Mouse (Mus musculus) MEL (cell line): ENCODE data around the gene Serpinb5. TPM values are rescaled to one million over a fixed set of nuclear protein-coding genes. Genes with fewer than 3 reads are reported as not detected.
A peak's percentile ranks its signal among the peaks of the same experiment; 100 is the strongest.

Experiments used
- DNase-seq: peaks from one replicate; pipeline ENCODE4 v3.0.0; 2011; ENCODE audit warnings: low read depth, low spot score
- H3K27ac ChIP-seq: 2 replicates; pipeline ENCODE4 v1.5.1; 2012; ENCODE audit warnings: low read depth, mild to moderate bottlenecking, control low read depth, low read length, moderate library complexity; ENCODE audit not compliant: control insufficient read depth
- H3K27me3 ChIP-seq, 2 experiments: fragments of 150-350 bp in 1 of 2; sonication (generic) in 1 of 2; 2 replicates each; pipeline ENCODE4 v1.6.1; 2012; ENCODE audit warnings: low read length in 2 of 2, mild to moderate bottlenecking in 2 of 2, improper control_type of control experiment in 1 of 2, moderate library complexity in 1 of 2; ENCODE audit not compliant: insufficient read depth in 2 of 2, control insufficient read depth in 1 of 2
- H3K36me3 ChIP-seq, 2 experiments: 2 replicates each; pipeline ENCODE4 v1.6.1; 2012 to 2014; ENCODE audit warnings: low read length in 2 of 2, improper control_type of control experiment in 1 of 2, inconsistent platforms in 1 of 2, mild to moderate bottlenecking in 1 of 2; ENCODE audit not compliant: insufficient read depth in 2 of 2, control insufficient read depth in 1 of 2
- H3K4me1 ChIP-seq, 2 experiments: fragments of 150-350 bp in 1 of 2; sonication (generic) in 1 of 2; 2 replicates each; pipeline ENCODE4 v1.6.1; 2012; ENCODE audit warnings: low read length in 2 of 2, improper control_type of control experiment in 1 of 2, mild to moderate bottlenecking in 1 of 2; ENCODE audit not compliant: insufficient read depth in 2 of 2, control insufficient read depth in 1 of 2
- H3K4me3 ChIP-seq, 2 experiments: fragments of 150-350 bp in 1 of 2; sonication (generic) in 1 of 2; 2 replicates each; pipeline ENCODE4 v1.5.1; 2012; ENCODE audit warnings: low read depth in 2 of 2, low read length in 2 of 2, mild to moderate bottlenecking in 2 of 2, moderate library complexity in 2 of 2, control low read depth in 1 of 2, improper control_type of control experiment in 1 of 2; ENCODE audit not compliant: control insufficient read depth in 1 of 2, insufficient read depth in 1 of 2
- H3K79me2 ChIP-seq: 2 replicates; pipeline ENCODE4 v1.6.1; 2012; ENCODE audit warnings: mild to moderate bottlenecking, low read length, moderate library complexity; ENCODE audit not compliant: control insufficient read depth, poor library complexity, insufficient read depth
- H3K9ac ChIP-seq: 2 replicates; pipeline ENCODE4 v1.6.1; 2012; ENCODE audit warnings: low read depth, mild to moderate bottlenecking, control low read depth, low read length, moderate library complexity; ENCODE audit not compliant: control insufficient read depth, poor library complexity, severe bottlenecking
- H3K9me3 ChIP-seq: fragments of 150-350 bp; sonication (generic); replicated peaks from 2 replicates; pipeline ENCODE4 v1.6.1; 2012; ENCODE audit warnings: mild to moderate bottlenecking, low read length, improper control_type of control experiment, moderate library complexity; ENCODE audit not compliant: insufficient read depth
- BHLHE40 ChIP-seq: IDR thresholded peaks from 2 replicates; pipeline ENCODE4 v1.6.1; 2012; ENCODE audit warnings: low read depth, mild to moderate bottlenecking, inconsistent platforms, low read length, improper control_type of control experiment, borderline replicate concordance
- CHD1 ChIP-seq: IDR thresholded peaks from 2 replicates; pipeline ENCODE4 v1.6.1; 2012; ENCODE audit warnings: low read depth, mild to moderate bottlenecking, inconsistent platforms, low read length, improper control_type of control experiment
- CHD2 ChIP-seq: IDR thresholded peaks from 2 replicates; pipeline ENCODE4 v1.6.1; 2011; ENCODE audit warnings: low read length, improper control_type of control experiment
- CTCF ChIP-seq, 3 experiments: IDR thresholded peaks in 2 of 3; conservative IDR thresholded peaks in 1 of 3; 2 replicates each; pipeline ENCODE4 v1.5.1; 2011 to 2012; ENCODE audit warnings: low read length in 3 of 3, low read depth in 2 of 3, mild to moderate bottlenecking in 2 of 3, improper control_type of control experiment in 1 of 3, inconsistent platforms in 1 of 3, mixed read lengths in 1 of 3, moderate library complexity in 1 of 3; ENCODE audit not compliant: control insufficient read depth in 1 of 3, insufficient read depth in 1 of 3, poor library complexity in 1 of 3, severe bottlenecking in 1 of 3
- E2F4 ChIP-seq: IDR thresholded peaks from 2 replicates; pipeline ENCODE4 v1.6.1; 2011; ENCODE audit warnings: low read depth, low read length, improper control_type of control experiment, borderline replicate concordance
- ELF1 ChIP-seq: IDR thresholded peaks from 2 replicates; pipeline ENCODE4 v1.6.1; 2014; ENCODE audit warnings: low read depth, mild to moderate bottlenecking, inconsistent platforms, low read length, improper control_type of control experiment, moderate library complexity
- EP300 ChIP-seq, 2 experiments: IDR thresholded peaks; 2 replicates each; pipeline ENCODE4 v1.6.1; 2011; ENCODE audit warnings: improper control_type of control experiment in 2 of 2, low read length in 2 of 2, low read depth in 1 of 2, mild to moderate bottlenecking in 1 of 2
- HCFC1 ChIP-seq: IDR thresholded peaks from 2 replicates; pipeline ENCODE4 v1.6.1; 2012; ENCODE audit warnings: low read depth, mild to moderate bottlenecking, inconsistent platforms, low read length, improper control_type of control experiment, moderate library complexity
- JUND ChIP-seq: IDR thresholded peaks from 2 replicates; pipeline ENCODE4 v1.6.1; 2011; ENCODE audit warnings: low read depth, mild to moderate bottlenecking, improper control_type of control experiment, low read length
- KAT2A ChIP-seq: conservative IDR thresholded peaks from 2 replicates; pipeline ENCODE4 v1.6.1; 2012; ENCODE audit warnings: low read depth, low read length, improper control_type of control experiment, inconsistent platforms
- MAFK ChIP-seq: IDR thresholded peaks from 2 replicates; pipeline ENCODE4 v1.6.1; 2011; ENCODE audit warnings: low read depth, mild to moderate bottlenecking, low read length, improper control_type of control experiment, borderline replicate concordance
- MAZ ChIP-seq: IDR thresholded peaks from 2 replicates; pipeline ENCODE4 v1.6.1; 2012; ENCODE audit warnings: low read depth, mild to moderate bottlenecking, inconsistent platforms, low read length, improper control_type of control experiment
- MYC ChIP-seq: IDR thresholded peaks from 2 replicates; pipeline ENCODE4 v1.6.1; 2011; ENCODE audit warnings: low read depth, mild to moderate bottlenecking, low read length, improper control_type of control experiment, moderate library complexity
- NELFE ChIP-seq: IDR thresholded peaks from 2 replicates; pipeline ENCODE4 v1.6.1; 2011; ENCODE audit warnings: low read depth, low read length, improper control_type of control experiment
- NRF1 ChIP-seq: IDR thresholded peaks from 2 replicates; pipeline ENCODE4 v1.6.1; 2014; ENCODE audit warnings: low read depth, mild to moderate bottlenecking, inconsistent platforms, low read length, improper control_type of control experiment, moderate library complexity; ENCODE audit not compliant: poor library complexity, insufficient read depth, severe bottlenecking
- POLR2AphosphoS2 ChIP-seq: IDR thresholded peaks from 2 replicates; pipeline ENCODE4 v1.6.1; 2011; ENCODE audit warnings: low read length, improper control_type of control experiment
- RAD21 ChIP-seq: IDR thresholded peaks from 2 replicates; pipeline ENCODE4 v1.6.1; 2011; ENCODE audit warnings: mild to moderate bottlenecking, low read depth, low read length, improper control_type of control experiment
- SIN3A ChIP-seq: IDR thresholded peaks from 2 replicates; pipeline ENCODE4 v1.6.1; 2012; ENCODE audit warnings: low read length, improper control_type of control experiment, inconsistent platforms
- SMC3 ChIP-seq: IDR thresholded peaks from 2 replicates; pipeline ENCODE4 v1.6.1; 2011; ENCODE audit warnings: low read depth, low read length, improper control_type of control experiment
- TAL1 ChIP-seq: IDR thresholded peaks from 2 replicates; pipeline ENCODE4 v1.6.1; 2012; ENCODE audit warnings: mild to moderate bottlenecking, inconsistent platforms, low read length, moderate library complexity, mixed read lengths
- TBP ChIP-seq: IDR thresholded peaks from 2 replicates; pipeline ENCODE4 v1.8.0; 2011; ENCODE audit warnings: low read depth, low read length, improper control_type of control experiment
- UBTF ChIP-seq: IDR thresholded peaks from 2 replicates; pipeline ENCODE4 v1.6.1; 2012; ENCODE audit warnings: low read depth, mild to moderate bottlenecking, inconsistent platforms, low read length, improper control_type of control experiment, moderate library complexity, borderline replicate concordance; ENCODE audit not compliant: insufficient read depth
- USF1 ChIP-seq: IDR thresholded peaks from 2 replicates; pipeline ENCODE4 v1.6.1; 2014; ENCODE audit warnings: low read depth, mild to moderate bottlenecking, inconsistent platforms, low read length, improper control_type of control experiment, moderate library complexity
- USF2 ChIP-seq, 2 experiments: IDR thresholded peaks; 2 replicates each; pipeline ENCODE4 v1.6.1; 2011 to 2012; ENCODE audit warnings: improper control_type of control experiment in 2 of 2, low read length in 2 of 2, borderline replicate concordance in 1 of 2, inconsistent platforms in 1 of 2, low read depth in 1 of 2, mild to moderate bottlenecking in 1 of 2; ENCODE audit not compliant: insufficient read depth in 1 of 2
- ZC3H11A ChIP-seq: IDR thresholded peaks from 2 replicates; pipeline ENCODE4 v1.6.1; 2012; ENCODE audit warnings: low read depth, mild to moderate bottlenecking, inconsistent platforms, low read length, improper control_type of control experiment
- ZKSCAN1 ChIP-seq: IDR thresholded peaks from 2 replicates; pipeline ENCODE4 v1.6.1; 2012; ENCODE audit warnings: low read depth, mild to moderate bottlenecking, inconsistent platforms, low read length, improper control_type of control experiment, moderate library complexity
- ZNF384 ChIP-seq: IDR thresholded peaks from 2 replicates; pipeline ENCODE4 v1.6.1; 2012; ENCODE audit warnings: low read depth, mild to moderate bottlenecking, inconsistent platforms, low read length, improper control_type of control experiment
- polyA plus RNA-seq, 2 experiments: library from polyadenylated mRNA; stranded (reverse) in 1 of 2; unstranded in 1 of 2; fragments of >175 nt in 1 of 2; fragments of >200 nt in 1 of 2; gene quantifications; 2 replicates each; pipeline versions ENCODE4 v1.2.1 to v1.2.4; 2012; ENCODE audit warnings: low replicate concordance in 2 of 2, low read depth in 1 of 2; ENCODE audit not compliant: insufficient read length in 2 of 2, insufficient read depth in 1 of 2, missing spikeins in 1 of 2
- total RNA-seq: library from RNA; depleted of rRNA; stranded (reverse); fragments of 300-350 nt; gene quantifications from 2 replicates; pipeline ENCODE4 v1.2.3, GENCODE M21; 2012

The Serpinb5 gene
- total and polyA plus RNA-seq, 3 experiments = not detected

DNA sequence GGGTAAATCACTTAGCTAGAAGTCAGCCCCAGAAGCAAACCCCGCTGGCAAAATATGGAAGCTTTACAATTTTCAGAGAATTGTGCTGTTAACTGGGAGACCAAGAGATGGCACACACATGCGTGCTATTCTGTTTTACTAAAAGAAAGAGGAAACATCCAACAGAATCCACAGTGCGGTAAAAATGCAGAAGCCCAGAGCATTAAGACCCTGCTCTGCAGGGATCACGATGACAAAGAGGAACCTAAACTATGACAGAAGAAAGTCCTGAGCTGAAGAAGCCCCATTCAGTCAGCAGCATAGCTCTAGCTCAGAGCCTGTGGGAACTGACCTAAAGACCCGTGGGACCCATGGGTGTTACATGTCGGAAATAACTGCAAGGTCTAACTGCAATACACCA lies 45.7 kb upstream of the Serpinb5 start:
- Histone ChIP-seq H3K4me1 (peaks cover 3 to 6% of the 10 kb centered on the region in 2 experiments; a peak in 2 of 4 replicates), H3K79me2 (no peaks in the 10 kb centered on the region), H3K9me3 (no peaks in the 10 kb centered on the region), H3K9ac (no peak overlapping the region), H3K4me3 (no peak overlapping the region), H3K36me3 (peaks cover 0 to 4% of the 10 kb centered on the region in 2 experiments; a peak in 2 of 4 replicates), H3K27ac (no peak overlapping the region), H3K27me3 (no peaks in the 10 kb centered on the region)
- DNase-seq = peak; percentile 82
- TF ChIP-seq ELF1 = no peak
- 0 out of 2 replicates have a peak, but pooled peaks have one; percentile 19 for TF ChIP-seq SIN3A
- TF ChIP-seq EP300 (IDR thresholded peaks at IDR 0.05; ENCODE audit: low read depth in 1 of 2, low read length in 2 of 2) = peak in 1 of 2 experiments; percentile 40; a peak in 1 of 4 replicates
- no peak for TF ChIP-seq TAL1
- 0 out of 2 replicates have a peak, but pooled peaks have one; percentile 39 for TF ChIP-seq MYC
- no peak for TF ChIP-seq SMC3
- no peak for TF ChIP-seq JUND
- TF ChIP-seq ZNF384 = no peak
- no peak for TF ChIP-seq KAT2A
- TF ChIP-seq HCFC1 = no peak

GRCm38 (mm10) chr1:106816766-106817165 lies 44.2 kb upstream of the Serpinb5 start:
- no peak for DNase-seq
- H3K9ac ChIP-seq = no peak overlapping the region
- no peak overlapping the region for H3K4me3 ChIP-seq
- H3K9me3 ChIP-seq = no peaks in the 10 kb centered on the region
- no peaks in the 10 kb centered on the region for H3K79me2 ChIP-seq
- no peak overlapping the region for H3K27ac ChIP-seq
- peaks cover 0 to 4% of the 10 kb centered on the region in 2 experiments; a peak in 2 of 4 replicates for H3K36me3 ChIP-seq
- peaks cover 3 to 6% of the 10 kb centered on the region in 2 experiments; a peak in 2 of 4 replicates for H3K4me1 ChIP-seq
- TF ChIP-seq MAFK = no peak
- no peak for TF ChIP-seq POLR2AphosphoS2
- TF ChIP-seq NRF1 = no peak
- no peak for TF ChIP-seq ZC3H11A
- no peak for TF ChIP-seq USF2 (IDR thresholded peaks at IDR 0.05; ENCODE audit: borderline replicate concordance in 1 of 2, insufficient read depth in 1 of 2, low read depth in 1 of 2, low read length in 2 of 2)
- TF ChIP-seq MAZ = no peak
- TF ChIP-seq NELFE = no peak
- no peak for TF ChIP-seq UBTF
- TF ChIP-seq CHD2 = no peak
- no peak for TF ChIP-seq ZKSCAN1
- no peak for TF ChIP-seq ELF1
- no peak for TF ChIP-seq BHLHE40
- TF ChIP-seq CTCF (IDR thresholded peaks at IDR 0.05 in 2 of 3, conservative IDR thresholded peaks at IDR 0.05 in 1 of 3; ENCODE audit: control insufficient read depth in 1 of 3, insufficient read depth in 1 of 3, low read depth in 2 of 3, low read length in 3 of 3, poor library complexity in 1 of 3, severe bottlenecking in 1 of 3) = no peak
- no peak for TF ChIP-seq SMC3
- TF ChIP-seq KAT2A = no peak
- no peak for TF ChIP-seq CHD1
- no peak for TF ChIP-seq RAD21
- no peak for TF ChIP-seq USF1
- TF ChIP-seq TBP = no peak
- no peak for TF ChIP-seq E2F4
- no peaks in the 10 kb centered on the region for H3K27me3 ChIP-seq
